Mouse (Mus musculus): ENCODE data around the gene Bbs4.

Gene Bbs4

DNA sequence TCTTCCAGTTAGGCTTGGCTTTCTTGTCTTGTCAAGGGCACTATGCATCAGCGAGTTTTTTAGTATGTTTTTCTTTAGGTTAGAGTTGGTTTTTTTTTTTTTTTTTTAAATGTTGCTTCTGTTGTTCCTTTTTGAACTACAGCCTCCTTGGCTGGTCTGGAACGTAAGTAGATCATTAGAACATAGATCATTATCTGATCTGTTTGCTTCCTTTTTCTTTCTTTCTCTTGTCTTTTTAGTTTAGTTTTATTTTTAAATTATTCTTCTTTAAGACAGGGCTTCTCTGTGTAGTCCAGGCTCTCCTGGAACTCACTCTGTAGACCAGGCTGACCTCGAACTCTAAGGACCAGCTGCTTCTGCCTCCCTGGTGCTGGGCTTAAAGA lies 60.8 kb downstream of the Bbs4 start:
- DNase-seq (ENCODE audit: extremely low spot score, low read depth, low spot score): no peak

DNA sequence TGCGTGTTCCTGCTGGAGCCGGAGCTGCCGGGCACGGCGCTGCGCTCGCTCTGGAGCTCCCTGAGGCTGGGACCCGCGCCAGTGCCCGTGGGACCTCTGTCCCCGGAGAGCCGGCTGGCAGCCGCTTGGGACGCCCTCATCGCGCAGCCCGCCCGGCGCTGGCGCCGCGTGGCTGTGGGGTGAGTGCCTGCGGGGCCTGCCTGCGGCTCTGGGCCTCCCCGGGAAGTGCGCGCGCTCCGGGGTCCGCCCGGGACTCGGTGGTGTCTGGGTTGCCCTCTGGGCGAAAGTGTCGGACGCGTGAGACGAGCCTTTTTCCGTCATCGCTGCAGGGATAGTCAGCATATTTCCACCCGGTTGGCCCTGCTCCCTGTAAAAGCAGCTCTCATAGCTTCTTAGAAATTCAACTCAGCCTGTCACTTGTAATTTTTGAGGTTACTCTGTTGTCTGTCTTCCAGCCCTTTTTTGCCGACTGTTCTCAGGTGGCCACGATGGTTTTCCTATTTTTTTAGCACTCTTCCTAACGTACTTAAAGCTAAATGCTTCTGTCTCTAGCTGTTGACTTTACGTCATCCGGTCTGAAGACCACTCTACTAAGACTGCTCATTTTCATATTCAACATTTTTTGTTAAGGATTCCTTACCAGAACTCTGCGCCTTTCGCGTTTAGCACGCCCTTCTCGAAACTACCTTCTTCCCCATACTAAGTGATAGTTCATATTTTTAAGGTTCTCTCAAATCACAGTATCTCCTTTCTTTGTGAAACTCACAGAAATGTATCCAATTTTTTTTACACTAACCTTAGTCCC lies 61.4 kb downstream of the Bbs4 start:
- no peak for DNase-seq (ENCODE audit: extremely low spot score, low read depth, low spot score)

DNA sequence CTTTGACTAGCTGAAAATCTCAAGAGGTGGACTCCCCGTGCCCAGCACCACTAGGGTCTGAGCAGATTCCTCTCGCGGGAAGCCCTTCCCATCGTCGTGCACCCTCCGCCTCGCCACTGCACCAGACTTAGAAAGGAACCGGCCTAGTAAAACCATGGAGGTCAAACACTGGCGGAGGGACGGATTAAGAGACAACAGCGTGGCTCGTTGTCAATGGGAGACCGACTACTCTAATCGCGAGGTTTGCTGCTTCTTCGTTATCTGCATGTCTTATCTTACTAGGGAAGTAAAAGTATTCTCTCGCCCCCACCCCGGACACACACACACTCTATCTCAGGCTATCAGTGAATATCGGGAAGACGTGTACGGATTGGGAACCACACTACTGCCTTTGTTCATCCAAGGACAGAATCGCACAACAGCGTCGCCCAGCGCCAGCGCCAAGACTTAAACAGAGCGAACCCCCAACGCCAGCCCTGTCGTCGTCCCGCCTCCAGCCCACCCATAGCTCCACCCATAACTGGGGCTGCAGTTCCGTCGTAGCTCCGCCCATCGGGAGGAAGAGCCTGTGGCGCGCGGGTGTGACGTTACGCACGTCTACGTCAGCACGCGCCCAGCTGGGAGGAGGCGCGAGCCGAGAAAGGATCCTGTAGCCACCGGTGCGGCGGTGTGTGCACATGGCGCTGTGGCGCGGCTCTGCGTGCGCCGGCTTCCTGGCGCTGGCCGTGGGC lies 62.2 kb downstream of the Bbs4 start, which contains the start of gene Adpgk:
Adpgk (plus strand) TSS at position 602 of the 731 bp plus-strand sequence.
- DNase-seq (ENCODE audit: extremely low spot score, low read depth, low spot score): peak; percentile 93

DNA sequence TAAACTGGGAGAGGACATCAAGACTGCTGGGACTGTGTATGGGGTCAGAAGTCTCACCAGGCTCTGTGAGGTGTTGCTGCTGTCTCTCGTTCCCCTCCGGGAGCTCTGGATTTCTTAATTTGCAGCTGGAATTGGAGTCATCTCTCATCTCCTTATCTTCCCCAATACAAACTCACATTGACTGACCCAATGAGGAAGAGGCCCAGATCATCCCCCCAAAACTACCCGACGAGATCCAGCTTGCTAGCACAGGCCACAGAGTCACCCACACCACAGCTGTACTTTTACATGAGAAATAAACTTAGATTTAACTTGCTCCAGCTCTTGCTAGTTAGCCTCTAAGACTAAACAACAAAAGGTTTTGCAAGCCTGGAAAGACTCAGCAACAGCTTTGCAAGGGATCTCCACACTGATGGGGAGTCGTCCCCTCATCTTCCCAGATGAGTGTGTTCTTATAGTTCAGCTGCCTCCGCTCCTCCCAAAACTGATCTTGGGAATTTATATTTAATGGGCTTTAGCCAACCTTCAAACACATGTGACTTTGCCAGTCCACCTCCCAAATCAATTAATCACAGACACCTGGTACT lies 63.7 kb downstream of the Bbs4 start:
- DNase-seq (ENCODE audit: extremely low spot score, low read depth, low spot score): no peak

DNA sequence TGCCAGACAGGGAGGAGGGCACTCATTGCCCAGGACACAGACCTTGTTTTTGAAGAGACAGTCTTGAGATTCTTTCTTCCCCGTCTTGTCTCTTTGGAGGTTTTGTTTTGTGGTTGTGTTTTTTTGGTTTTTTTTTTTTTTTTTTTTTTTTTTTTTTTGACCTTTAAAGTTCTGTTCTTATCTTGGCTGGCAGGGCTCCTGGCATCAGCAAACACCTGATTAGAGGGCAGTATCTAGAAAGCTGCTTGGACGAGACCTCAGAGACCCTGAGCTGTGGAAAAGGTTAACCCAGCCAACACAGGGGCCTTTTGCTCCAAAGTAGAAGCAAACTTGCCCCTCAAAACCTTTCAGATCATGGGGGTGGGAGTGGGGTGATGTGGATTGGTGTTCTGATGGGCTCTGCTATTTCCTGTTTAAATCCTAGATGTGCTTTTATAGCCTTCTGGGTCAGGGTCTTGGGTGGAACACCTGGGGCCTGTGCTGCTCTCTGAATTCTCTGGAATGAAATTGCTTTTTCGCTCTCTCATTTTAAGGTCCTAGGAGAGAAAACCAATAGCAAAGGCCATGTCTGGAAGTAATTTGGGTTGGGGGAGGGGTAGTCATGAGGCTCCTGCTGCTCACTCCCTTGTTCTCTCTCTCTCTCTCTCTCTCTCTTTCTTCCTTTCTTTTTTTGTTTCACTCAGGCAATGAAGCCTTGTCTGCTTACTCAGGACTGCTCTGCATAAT lies 64.5 kb downstream of the Bbs4 start:
- DNase-seq (ENCODE audit: extremely low spot score, low read depth, low spot score): peak; percentile 91

DNA sequence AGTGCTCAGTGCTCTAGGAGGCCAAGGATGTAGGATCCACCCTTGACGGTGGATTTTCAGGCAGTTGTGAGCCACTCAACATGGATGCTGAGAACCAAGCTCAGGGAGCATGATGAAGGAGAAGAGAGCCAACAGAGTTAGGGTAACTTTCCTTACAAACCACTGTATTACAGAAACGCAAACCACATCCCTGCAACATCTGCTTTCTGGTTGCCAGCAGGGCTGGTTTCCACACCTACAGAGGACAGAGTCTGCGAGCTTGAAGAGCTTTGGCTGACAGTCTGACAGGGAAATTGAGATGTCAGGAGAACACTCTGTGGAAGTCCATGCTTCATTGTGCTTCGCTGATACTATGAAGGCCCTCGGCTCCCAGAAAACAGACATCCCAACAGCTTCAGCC lies 65.2 kb downstream of the Bbs4 start:
- DNase-seq (ENCODE audit: extremely low spot score, low read depth, low spot score): no peak

DNA sequence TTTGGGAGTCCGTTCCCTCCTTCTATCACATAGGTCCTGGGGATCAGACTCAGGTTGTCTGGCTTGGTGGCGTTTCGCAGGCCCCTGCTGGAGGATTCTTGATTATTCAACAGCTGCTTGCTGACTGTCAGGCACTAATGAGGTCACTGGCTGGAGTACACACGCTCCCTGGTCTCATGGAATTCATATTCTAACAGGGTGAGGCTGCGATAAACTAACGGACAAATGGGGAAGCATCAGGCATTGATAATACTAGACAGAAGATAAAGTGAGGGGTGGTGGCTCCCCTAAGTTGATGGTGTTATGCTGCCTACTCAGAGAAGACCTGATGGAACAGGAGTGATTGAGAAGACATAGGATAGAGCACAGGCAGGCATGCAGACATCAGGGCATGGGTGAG lies 67.7 kb downstream of the Bbs4 start:
- DNase-seq (ENCODE audit: extremely low spot score, low read depth, low spot score): no peak

DNA sequence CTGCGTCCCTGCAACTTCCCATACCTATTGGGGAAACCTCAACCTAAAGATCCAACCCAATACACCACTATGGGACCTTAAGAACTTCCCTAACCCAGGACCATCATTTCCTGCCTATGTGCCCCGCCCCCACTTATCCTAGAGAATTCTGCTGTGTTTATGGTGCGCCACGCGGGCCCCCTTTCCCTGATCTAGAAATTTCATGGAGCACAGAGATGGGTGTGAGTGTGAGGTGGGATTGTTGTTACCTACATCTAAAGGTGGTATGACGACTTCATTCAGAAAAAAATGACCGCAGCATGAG lies 70.7 kb downstream of the Bbs4 start:
- no peak for DNase-seq (ENCODE audit: extremely low spot score, low read depth, low spot score)

DNA sequence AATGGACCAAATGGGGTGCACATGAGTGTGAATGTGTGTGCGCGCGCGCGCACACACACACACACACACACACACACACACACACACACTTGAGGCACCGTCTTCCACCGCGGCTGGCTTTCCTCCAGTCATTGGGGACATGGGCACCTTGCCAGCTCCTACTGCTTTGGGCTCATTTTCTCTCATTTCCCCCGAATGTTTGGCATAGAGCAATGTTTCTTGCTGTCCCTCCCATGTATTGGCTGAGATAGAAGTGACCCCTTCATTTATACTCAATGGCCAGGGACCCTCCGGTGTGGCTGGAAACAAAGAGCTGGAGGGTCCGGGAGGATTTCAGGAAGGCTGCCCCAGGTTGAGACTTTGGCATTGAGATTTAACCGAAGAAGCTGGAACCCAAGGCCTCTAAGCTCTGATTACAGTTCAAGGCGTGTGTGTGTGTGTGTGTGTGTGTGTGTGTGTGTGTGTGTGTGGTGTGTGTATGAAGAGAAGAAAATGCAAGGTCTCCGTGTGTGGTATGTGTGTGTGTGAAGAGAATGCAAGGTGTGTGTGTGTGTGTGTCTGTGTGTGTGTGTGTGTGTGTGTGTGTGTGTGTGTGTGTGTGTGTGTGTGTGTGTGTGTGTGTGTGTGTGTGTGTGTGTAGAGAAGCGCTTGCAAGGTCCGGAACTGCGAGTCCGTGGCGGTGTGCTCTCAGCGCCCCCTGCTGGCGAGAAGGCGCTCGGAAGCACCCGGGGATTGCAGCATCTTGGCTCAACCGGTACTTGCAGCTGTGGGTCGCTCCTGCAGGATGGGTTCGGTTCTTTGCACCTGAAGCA lies 71.2 kb downstream of the Bbs4 start:
- no peak for DNase-seq (ENCODE audit: extremely low spot score, low read depth, low spot score)

DNA sequence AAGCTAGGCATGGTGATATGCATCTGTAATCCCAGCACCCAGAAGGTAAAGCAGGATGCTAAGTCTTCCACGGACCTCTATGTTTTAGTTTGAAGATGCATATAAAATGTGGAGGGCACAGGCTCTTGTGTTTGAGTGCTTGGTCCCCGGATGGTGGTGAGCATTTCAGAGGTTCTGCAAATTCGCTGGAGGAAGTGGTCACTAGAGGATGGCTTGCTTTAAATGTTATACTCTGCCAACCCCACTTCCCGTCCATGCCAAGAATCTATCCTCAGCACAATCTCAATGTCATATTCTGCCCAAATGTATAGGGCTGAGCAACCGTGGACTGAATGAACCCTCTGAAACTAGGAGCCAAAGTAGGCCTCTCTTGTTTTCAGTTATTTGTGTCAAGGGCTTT lies 72.4 kb downstream of the Bbs4 start:
- no peak for DNase-seq (ENCODE audit: extremely low spot score, low read depth, low spot score)

DNA sequence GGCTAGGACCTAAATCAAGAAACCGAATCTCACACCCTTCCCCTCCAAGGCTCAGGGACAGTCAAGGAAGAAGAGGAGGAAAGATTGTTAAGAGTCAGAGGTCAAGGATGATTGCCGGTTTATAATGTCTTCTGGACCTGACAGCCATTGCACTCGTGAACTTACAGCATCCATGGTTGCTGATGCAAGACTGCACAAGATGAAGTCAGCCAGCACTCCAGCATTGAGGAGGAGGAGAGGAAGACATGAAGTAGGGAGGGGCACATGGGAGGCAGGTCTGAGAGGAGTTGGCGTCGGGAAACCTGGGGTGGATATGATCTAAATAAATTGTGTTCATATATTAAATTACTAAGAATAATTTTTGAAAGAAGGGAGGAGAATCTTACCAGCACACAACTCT lies 74.6 kb downstream of the Bbs4 start:
- no peak for DNase-seq (ENCODE audit: extremely low spot score, low read depth, low spot score)

DNA sequence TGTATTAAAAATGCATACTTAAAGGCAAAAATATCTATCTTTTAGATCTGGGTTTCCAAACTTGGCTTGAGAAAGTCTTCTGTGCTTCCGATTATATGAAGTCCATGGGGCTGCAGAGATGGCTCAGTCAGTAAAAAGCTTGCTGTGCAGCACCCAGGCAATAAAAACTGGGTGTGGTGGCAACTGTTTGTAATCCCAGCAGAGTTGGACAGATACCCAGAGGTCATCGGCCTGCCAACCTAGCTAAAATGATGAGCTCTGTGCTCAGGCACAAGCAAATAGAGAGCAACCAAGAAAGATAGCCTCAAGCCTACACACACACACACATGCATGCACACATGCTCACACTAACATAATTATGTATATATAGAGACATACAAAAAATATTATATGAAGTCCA lies 75.1 kb downstream of the Bbs4 start:
- no peak for DNase-seq (ENCODE audit: extremely low spot score, low read depth, low spot score)

DNA sequence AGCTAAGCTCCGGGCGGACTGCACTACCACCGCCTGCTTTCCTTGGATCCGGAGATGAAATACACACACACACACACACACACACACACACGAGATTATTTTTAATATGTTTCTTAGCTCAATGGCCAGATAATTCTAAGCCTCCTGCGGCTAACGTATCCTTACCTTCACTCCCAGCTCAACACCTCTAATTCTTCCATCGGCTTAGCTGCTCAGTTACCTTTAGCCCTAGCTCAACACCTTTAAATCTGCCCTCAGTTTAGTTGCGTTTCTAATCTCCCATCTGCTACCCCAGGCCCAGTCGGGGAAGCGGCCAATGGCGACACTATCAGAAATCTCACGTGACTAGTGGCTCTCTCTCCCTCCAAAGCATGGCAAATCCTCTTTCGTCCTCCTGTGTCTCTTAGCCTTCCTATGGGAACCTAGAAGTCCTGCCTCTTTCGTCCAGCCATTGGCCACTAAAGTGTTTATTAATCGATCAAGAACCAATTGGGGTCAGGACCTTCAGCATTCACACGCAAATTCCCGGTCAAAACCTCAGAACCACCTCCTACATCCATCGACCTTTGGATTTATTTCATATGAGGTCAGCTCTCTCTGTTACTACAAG lies 78.4 kb downstream of the Bbs4 start:
- DNase-seq (ENCODE audit: extremely low spot score, low read depth, low spot score): no peak

DNA sequence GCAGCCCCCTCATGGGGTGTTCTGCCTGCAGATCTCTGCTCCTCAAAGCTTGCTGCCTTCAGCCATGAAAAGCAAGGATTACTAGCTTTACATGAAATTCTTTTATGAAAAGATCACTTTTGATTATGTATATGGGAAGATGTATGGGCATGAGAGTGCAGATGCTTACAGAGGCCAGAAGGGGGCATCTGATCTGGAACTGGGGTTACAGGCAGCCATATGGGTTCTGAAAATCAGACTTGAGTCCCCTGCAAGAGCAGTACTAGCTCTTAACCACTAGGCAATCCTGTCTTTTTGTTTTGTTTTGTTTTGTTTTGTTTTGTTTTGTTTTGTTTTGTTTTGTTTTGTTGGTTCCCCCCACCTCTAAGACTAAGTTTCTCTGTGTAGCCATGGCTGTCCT lies 80.1 kb downstream of the Bbs4 start:
- DNase-seq (ENCODE audit: extremely low spot score, low read depth, low spot score): no peak
